Mouse (Mus musculus): ENCODE data around the gene Tspan11. TPM values are rescaled to one million over a fixed set of nuclear protein-coding genes. Genes with fewer than 3 reads are reported as not detected.

Gene Tspan11
- total and polyA plus RNA-seq, 2 experiments from 2014 or later: 3.6 to 5.6 TPM

- Histone ChIP-seq H3K27me3 (ENCODE audit: insufficient read depth, low read length) (no peaks in the 10 kb centered on the region), H3K9ac (replicated peaks; ENCODE audit: low read length) (no peak overlapping the region), H3K4me2 (ENCODE audit: low read depth, low read length) (no peak overlapping the region), H3K4me3 (ENCODE audit: low read length) (no peak overlapping the region), H3K27ac (no peak overlapping the region), H3K9me3 (ENCODE audit: low read length) (no peaks in the 10 kb centered on the region), H3K4me1 (ENCODE audit: insufficient read depth, low read length) (0 out of 2 replicates have a peak, but pooled peaks cover 9% of the 10 kb centered on the region), H3K36me3 (ENCODE audit: insufficient read depth, low read length) (no peaks in the 10 kb centered on the region)
- WGBS: 63% methylated on average over 2 of the region's 2 CpGs
- no peak for ATAC-seq
- no peak for TF ChIP-seq CTCF (IDR thresholded peaks at IDR 0.05; ENCODE audit: low read depth)
- DNase-seq (ENCODE audit: low spot score): no peak
These were observed 111.7 kb downstream of the Tspan11 start for GRCm38 (mm10) chr6:127999118-127999517.

DNA sequence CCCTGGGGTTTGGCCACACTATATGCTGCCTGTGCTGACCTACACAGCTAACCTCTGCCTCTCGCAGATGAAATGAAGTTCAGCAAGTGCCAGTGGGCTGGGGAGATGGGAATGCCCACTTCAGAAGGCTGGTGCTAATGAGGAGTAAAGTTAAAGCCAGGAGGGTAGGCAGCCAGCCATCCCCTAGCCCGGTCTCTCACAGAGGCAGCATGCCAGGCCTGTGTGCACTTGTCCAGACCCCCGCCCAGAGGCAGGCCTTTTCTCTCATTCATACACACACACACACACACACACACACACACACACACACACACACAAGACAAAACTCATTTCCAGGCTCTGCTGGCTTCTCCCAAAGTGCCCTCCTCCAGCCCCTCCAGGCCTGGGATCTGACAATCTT lies 113.4 kb downstream of the Tspan11 start:
- DNase-seq (ENCODE audit: low spot score) (peak; percentile 74), ATAC-seq (peak; percentile 24; the same call in 1 of the 2 replicates)
- Histone ChIP-seq H3K4me3 (ENCODE audit: low read length) (no peak overlapping the region), H3K9me3 (ENCODE audit: low read length) (no peaks in the 10 kb centered on the region), H3K27ac (no peak overlapping the region), H3K27me3 (ENCODE audit: insufficient read depth, low read length) (no peaks in the 10 kb centered on the region), H3K36me3 (ENCODE audit: insufficient read depth, low read length) (no peaks in the 10 kb centered on the region), H3K9ac (replicated peaks; ENCODE audit: low read length) (no peak overlapping the region), H3K4me2 (ENCODE audit: low read depth, low read length) (no peak overlapping the region), H3K4me1 (ENCODE audit: insufficient read depth, low read length) (peaks cover 25% of the 10 kb centered on the region)
- no peak for TF ChIP-seq CTCF (IDR thresholded peaks at IDR 0.05; ENCODE audit: low read depth)
- WGBS: 43% methylated on average over 3 of the region's 3 CpGs

DNA sequence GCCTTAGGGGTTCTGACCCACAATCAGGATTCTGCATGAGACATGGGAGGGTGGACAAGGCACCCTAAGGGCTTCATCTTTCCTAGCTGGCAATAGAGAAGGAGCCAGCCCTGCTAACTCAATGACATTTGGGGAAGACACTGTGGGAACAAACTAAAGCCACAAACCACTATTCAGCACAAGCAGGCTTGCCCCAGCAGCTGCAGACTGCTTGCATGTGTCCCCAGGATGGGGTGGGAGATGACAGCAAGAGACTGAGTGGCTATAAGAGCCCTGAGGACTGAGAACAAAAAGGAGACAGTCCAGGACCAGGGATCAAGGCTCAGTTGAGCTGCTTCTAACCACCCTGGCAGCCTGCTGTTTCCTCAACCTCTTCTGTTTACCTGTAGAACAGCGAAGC lies 114.2 kb downstream of the Tspan11 start:
- no peak overlapping the region for H3K4me2 ChIP-seq (ENCODE audit: low read depth, low read length)
- H3K4me1 ChIP-seq (ENCODE audit: insufficient read depth, low read length): peaks cover 33% of the 10 kb centered on the region
- no peak for ATAC-seq
- H3K27me3 ChIP-seq (ENCODE audit: insufficient read depth, low read length): no peaks in the 10 kb centered on the region
- no peaks in the 10 kb centered on the region for H3K9me3 ChIP-seq (ENCODE audit: low read length)
- WGBS: 67% methylated on average over 1 of the region's 1 CpGs
- no peaks in the 10 kb centered on the region for H3K36me3 ChIP-seq (ENCODE audit: insufficient read depth, low read length)
- no peak overlapping the region; the same call in 1 of the 2 replicates for H3K9ac ChIP-seq (replicated peaks; ENCODE audit: low read length)
- H3K27ac ChIP-seq: no peak overlapping the region
- no peak for TF ChIP-seq CTCF (IDR thresholded peaks at IDR 0.05; ENCODE audit: low read depth)
- no peak overlapping the region for H3K4me3 ChIP-seq (ENCODE audit: low read length)
- no peak for DNase-seq (ENCODE audit: low spot score)

DNA sequence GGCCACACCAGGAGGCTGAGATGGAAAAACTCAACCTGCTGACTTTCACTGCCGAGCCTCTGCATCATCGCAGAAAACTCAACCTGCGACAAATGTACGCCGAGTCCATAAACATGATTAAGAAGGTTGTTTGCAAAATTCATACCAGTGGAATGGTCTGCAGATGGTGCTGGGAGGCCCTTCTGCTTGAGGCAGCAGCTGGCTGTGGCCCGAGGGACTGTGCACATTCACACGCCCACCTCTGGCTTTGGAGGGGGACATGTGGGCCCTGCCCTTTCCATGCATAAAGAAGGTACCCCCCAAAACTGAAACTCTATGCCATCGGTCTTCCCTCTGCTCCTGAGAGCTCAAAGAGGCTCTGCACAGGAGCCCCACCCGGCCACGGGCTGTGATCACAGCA lies 114.7 kb downstream of the Tspan11 start:
- TF ChIP-seq CTCF (IDR thresholded peaks at IDR 0.05; ENCODE audit: low read depth): no peak
- no peaks in the 10 kb centered on the region for H3K36me3 ChIP-seq (ENCODE audit: insufficient read depth, low read length)
- H3K9ac ChIP-seq (replicated peaks; ENCODE audit: low read length): no peak overlapping the region; the same call in 1 of the 2 replicates
- H3K4me3 ChIP-seq (ENCODE audit: low read length): no peak overlapping the region
- no peaks in the 10 kb centered on the region for H3K27me3 ChIP-seq (ENCODE audit: insufficient read depth, low read length)
- DNase-seq (ENCODE audit: low spot score) (no peak), ATAC-seq (no peak)
- H3K27ac ChIP-seq: no peak overlapping the region
- H3K4me1 ChIP-seq (ENCODE audit: insufficient read depth, low read length): peaks cover 35% of the 10 kb centered on the region
- WGBS: 65% methylated on average over 10 of the region's 10 CpGs
- H3K4me2 ChIP-seq (ENCODE audit: low read depth, low read length): no peak overlapping the region
- no peaks in the 10 kb centered on the region for H3K9me3 ChIP-seq (ENCODE audit: low read length)

GRCm38 (mm10) chr6:128002667-128003066 lies 115.3 kb downstream of the Tspan11 start:
- 85% methylated on average over 4 of the region's 4 CpGs for WGBS
- no peak for ATAC-seq

GRCm38 (mm10) chr6:128003542-128003941 lies 116.2 kb downstream of the Tspan11 start:
- H3K4me1 ChIP-seq (ENCODE audit: insufficient read depth, low read length): peaks cover 44% of the 10 kb centered on the region
- DNase-seq (ENCODE audit: low spot score) (no peak), ATAC-seq (no peak)
- 61% methylated on average over 5 of the region's 5 CpGs for WGBS
- no peaks in the 10 kb centered on the region for H3K9me3 ChIP-seq (ENCODE audit: low read length)
- no peak overlapping the region for H3K4me2 ChIP-seq (ENCODE audit: low read depth, low read length)
- no peak overlapping the region for H3K27ac ChIP-seq
- H3K27me3 ChIP-seq (ENCODE audit: insufficient read depth, low read length): no peaks in the 10 kb centered on the region
- no peak overlapping the region for H3K9ac ChIP-seq (replicated peaks; ENCODE audit: low read length)
- no peak overlapping the region for H3K4me3 ChIP-seq (ENCODE audit: low read length)
- no peak for TF ChIP-seq CTCF (IDR thresholded peaks at IDR 0.05; ENCODE audit: low read depth)
- H3K36me3 ChIP-seq (ENCODE audit: insufficient read depth, low read length): no peaks in the 10 kb centered on the region

More at GRCm38 (mm10) chr6:128002667-128003066, 115.3 kb downstream of the Tspan11 start:
- DNase-seq (ENCODE audit: low spot score): no peak
- Histone ChIP-seq H3K4me2 (ENCODE audit: low read depth, low read length) (no peak overlapping the region), H3K27me3 (ENCODE audit: insufficient read depth, low read length) (no peaks in the 10 kb centered on the region), H3K27ac (no peak overlapping the region), H3K4me1 (ENCODE audit: insufficient read depth, low read length) (peaks cover 36% of the 10 kb centered on the region), H3K4me3 (ENCODE audit: low read length) (no peak overlapping the region), H3K9ac (replicated peaks; ENCODE audit: low read length) (no peak overlapping the region), H3K36me3 (ENCODE audit: insufficient read depth, low read length) (no peaks in the 10 kb centered on the region), H3K9me3 (ENCODE audit: low read length) (no peaks in the 10 kb centered on the region)
- no peak for TF ChIP-seq CTCF (IDR thresholded peaks at IDR 0.05; ENCODE audit: low read depth)

Other genes with a start within 250 kb of the Tspan11 start
- gene Prmt8, start 118.1 kb upstream of the Tspan11 start, total RNA-seq (2014; rRNA removed): 24.9 and 28.7 TPM in 2 replicates
- gene Prmt8, start 118.1 kb upstream of the Tspan11 start, polyA plus RNA-seq (2015; fragmentation: Nextera tagmentation; extraction: Ambion mirVana): 31.7 and 35.5 TPM in 2 replicates